Mouse (Mus musculus) layer of hippocampus, adult 9-10 months (tissue): ENCODE results near the gene Gm2042.
"Not testable (repeated sequence)": the region's sequence is repeated elsewhere in the genome, so short reads cannot be mapped to it uniquely, and the experiment has no call there.

Experiments
- DNase-seq: peaks from one replicate; pipeline ENCODE4 v3.0.0; 2022; ENCODE audit warnings: low spot score

Gene Gm2042

DNA sequence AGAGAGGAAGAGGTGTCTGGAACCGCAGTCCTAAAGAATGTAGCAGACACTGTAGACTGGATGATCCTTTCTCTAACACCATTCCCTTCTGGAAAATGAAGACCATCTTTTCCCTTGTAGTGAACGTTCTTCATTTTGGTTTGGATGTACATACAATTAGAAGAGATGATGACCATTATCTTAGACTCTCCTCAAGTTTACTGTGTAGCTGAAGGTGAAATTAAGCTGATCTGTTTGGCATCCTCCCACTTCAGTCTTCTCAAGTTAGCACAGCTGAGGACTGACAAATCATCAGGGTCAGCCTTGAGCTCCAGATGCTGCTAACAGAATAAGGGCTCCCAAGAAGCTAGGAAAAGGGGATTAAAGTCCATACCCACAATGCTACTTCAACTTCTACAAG lies at the start of gene Gm2042:
TSS of gene Gm2042 (plus strand) at position 301 of the 400 bp plus-strand sequence.
- DNase-seq, result not testable (repeated sequence)

GRCm38 (mm10) chr12:87919721-87920120 lies 34.2 kb upstream of the Gm2042 start, which contains the start of gene Gm2035:
TSS of gene Gm2035 (minus strand) at chr12:87919857.
- DNase-seq, result not testable (repeated sequence)

GRCm38 (mm10) chr12:87984000-87984399 lies 30.1 kb downstream of the Gm2042 start:
- not testable (repeated sequence) for DNase-seq

- DNase-seq, result not testable (repeated sequence)
Measured at GRCm38 (mm10) chr12:88004118-88004517, 50.2 kb downstream of the Gm2042 start.
